Mouse (Mus musculus) G1E (cell line): ENCODE data around the gene Lce1a1. TPM values are rescaled to one million over a fixed set of nuclear protein-coding genes. Genes with fewer than 3 reads are reported as not detected.

Source experiments
- ATAC-seq: 2 replicates; pipeline ENCODE4 v1.8.0; 2016; ENCODE audit warnings: mild to moderate bottlenecking; ENCODE audit not compliant: insufficient number of reproducible peaks, poor library complexity, low FRiP score, severe bottlenecking; ENCODE audit errors: extremely low read depth
- DNase-seq: peaks from one replicate; pipeline ENCODE4 v3.0.0; 2012; ENCODE audit warnings: low spot score
- H3K27me3 ChIP-seq: 2 replicates; pipeline ENCODE4 v1.6.1; 2012; ENCODE audit warnings: mild to moderate bottlenecking, low read length, inconsistent platforms; ENCODE audit not compliant: insufficient read depth
- H3K36me3 ChIP-seq: replicated peaks from 2 replicates; pipeline ENCODE3; 2012; ENCODE audit warnings: mild to moderate bottlenecking, inconsistent platforms
- H3K4me1 ChIP-seq: 2 replicates; pipeline ENCODE4 v1.6.1; 2012; ENCODE audit warnings: low read depth, low read length, inconsistent platforms, mixed read lengths; ENCODE audit not compliant: insufficient read depth
- H3K4me3 ChIP-seq: 2 replicates; pipeline ENCODE4 v1.5.1; 2012; ENCODE audit warnings: low read depth, mild to moderate bottlenecking, inconsistent platforms, low read length, moderate library complexity, mixed read lengths
- H3K9me3 ChIP-seq: replicated peaks from 2 replicates; pipeline ENCODE4 v1.6.1; 2012; ENCODE audit warnings: inconsistent platforms
- CTCF ChIP-seq: IDR thresholded peaks from 2 replicates; pipeline ENCODE4 v1.5.1; 2012; ENCODE audit warnings: low read depth, low read length, inconsistent platforms, mixed read lengths
- GATA1 ChIP-seq: IDR thresholded peaks from 2 replicates; pipeline ENCODE4 v1.6.1; 2012; ENCODE audit warnings: borderline replicate concordance, low read length, inconsistent platforms, mixed read lengths
- GATA2 ChIP-seq: IDR thresholded peaks from 2 replicates; pipeline ENCODE4 v1.6.1; 2012; ENCODE audit warnings: low read depth, low read length, inconsistent platforms, borderline replicate concordance
- POLR2AphosphoS5 ChIP-seq: IDR thresholded peaks from 2 replicates; pipeline ENCODE4 v1.6.1; 2012; ENCODE audit warnings: low read depth, low read length, inconsistent platforms; ENCODE audit not compliant: insufficient replicate concordance
- TAL1 ChIP-seq: conservative IDR thresholded peaks from 2 replicates; pipeline ENCODE4 v1.6.1; 2012; ENCODE audit warnings: low read depth, low read length, inconsistent platforms, mixed read lengths
- polyA plus RNA-seq: library from polyadenylated mRNA; stranded (reverse); fragments of >175 nt; gene quantifications from 2 replicates; pipeline ENCODE4 v1.2.3, GENCODE M21; 2012
- total RNA-seq, 2 experiments: library from RNA; stranded (forward) in 1 of 2; stranded (reverse) in 1 of 2; fragments of 200-1000 nt in 1 of 2; fragments of >200 nt in 1 of 2; fragmentation: Nextera tagmentation in 1 of 2; gene quantifications; 2 replicates each; pipeline ENCODE4 v1.2.3; 2014 to 2017

Gene Lce1a1
- total and polyA plus RNA-seq, 3 experiments = not detected

- Histone ChIP-seq H3K36me3 (no peaks in the 10 kb centered on the region), H3K4me3 (no peak within 1 kb of the TSS), H3K4me1 (no peaks in the 10 kb centered on the region), H3K9me3 (peaks cover 7% of the 10 kb centered on the region; the same call in 1 of the 2 replicates), H3K27me3 (no peaks in the 10 kb centered on the region)
- DNase-seq = no peak
- ATAC-seq = no peak
- no peak for TF ChIP-seq TAL1
- TF ChIP-seq POLR2AphosphoS5 = no peak
Observed at GRCm38 (mm10) chr3:92656826-92657225, 8.7 kb upstream of the Lce1a1 start, which contains the start of gene Lce1b. Gene Lce1b (minus strand): TSS chr3:92656926.

GRCm38 (mm10) chr3:92639854-92640253, 8.3 kb downstream of the Lce1a1 start:
- Histone ChIP-seq H3K4me3 (no peak overlapping the region; the same call in 1 of the 2 replicates), H3K9me3 (peaks cover 6% of the 10 kb centered on the region), H3K36me3 (no peaks in the 10 kb centered on the region), H3K4me1 (no peaks in the 10 kb centered on the region), H3K27me3 (no peaks in the 10 kb centered on the region)
- no peak for TF ChIP-seq CTCF
- TF ChIP-seq GATA2 = no peak
- TF ChIP-seq GATA1 = no peak
- no peak for TF ChIP-seq POLR2AphosphoS5
- TF ChIP-seq TAL1 = no peak
- DNase-seq = no peak
- no peak for ATAC-seq

GRCm38 (mm10) chr3:92638653-92638991, 9.5 kb downstream of the Lce1a1 start:
- Histone ChIP-seq H3K4me1 (no peaks in the 10 kb centered on the region), H3K9me3 (peaks cover 6% of the 10 kb centered on the region), H3K4me3 (no peak overlapping the region), H3K36me3 (no peaks in the 10 kb centered on the region), H3K27me3 (no peaks in the 10 kb centered on the region)
- ATAC-seq = no peak
- TF ChIP-seq POLR2AphosphoS5 = no peak
- TF ChIP-seq GATA1 = no peak
- no peak for TF ChIP-seq TAL1
- TF ChIP-seq CTCF = no peak
- no peak for TF ChIP-seq GATA2
- DNase-seq = no peak

GRCm38 (mm10) chr3:92637745-92638652, 10.1 kb downstream of the Lce1a1 start:
- Histone ChIP-seq H3K27me3 (no peaks in the 10 kb centered on the region), H3K9me3 (peaks cover 6% of the 10 kb centered on the region), H3K4me1 (no peaks in the 10 kb centered on the region), H3K36me3 (no peaks in the 10 kb centered on the region), H3K4me3 (no peak overlapping the region)
- DNase-seq (no peak), ATAC-seq (no peak)
- TF ChIP-seq GATA2 = no peak
- TF ChIP-seq TAL1 = no peak
- no peak for TF ChIP-seq GATA1
- TF ChIP-seq POLR2AphosphoS5 = no peak
- TF ChIP-seq CTCF = no peak

- H3K27me3 ChIP-seq = no peaks in the 10 kb centered on the region
- no peaks in the 10 kb centered on the region for H3K4me1 ChIP-seq
- ATAC-seq (no peak), DNase-seq (no peak)
- no peaks in the 10 kb centered on the region for H3K36me3 ChIP-seq
- TF ChIP-seq GATA1 = no peak
- TF ChIP-seq CTCF = no peak
- no peak for TF ChIP-seq GATA2
- no peak for TF ChIP-seq POLR2AphosphoS5
- TF ChIP-seq TAL1 = no peak
- H3K4me3 ChIP-seq = no peak within 1 kb of the TSS
- H3K9me3 ChIP-seq = 0 out of 2 replicates have a peak, but pooled peaks cover 2% of the 10 kb centered on the region
Observed at GRCm38 (mm10) chr3:92621560-92621959, 26.5 kb downstream of the Lce1a1 start, which contains the start of gene Lce6a. Gene Lce6a (minus strand): TSS chr3:92621660.

GRCm38 (mm10) chr3:92609804-92610203, 38.3 kb downstream of the Lce1a1 start:
- ATAC-seq = no peak
- H3K4me1 ChIP-seq = no peaks in the 10 kb centered on the region

More at GRCm38 (mm10) chr3:92609804-92610203, 38.3 kb downstream of the Lce1a1 start:
- no peak for DNase-seq
- TF ChIP-seq GATA1 (no peak), GATA2 (no peak), POLR2AphosphoS5 (no peak), TAL1 (no peak), CTCF (no peak)
- Histone ChIP-seq H3K27me3 (no peaks in the 10 kb centered on the region), H3K9me3 (no peaks in the 10 kb centered on the region), H3K36me3 (no peaks in the 10 kb centered on the region), H3K4me3 (no peak overlapping the region)
